Mouse (Mus musculus) hindbrain, postnatal 0 days (tissue): ENCODE data around the gene Nfia. TPM values are rescaled to one million over a fixed set of nuclear protein-coding genes. Genes with fewer than 3 reads are reported as not detected.
A peak's percentile ranks its signal among the peaks of the same experiment; 100 is the strongest.

Experiments used
- ATAC-seq: fragments of 200-750 bp; cut with Nextera tagmentation; 2 replicates; pipeline ENCODE4 v1.8.0; 2017; ENCODE audit warnings: mild to moderate bottlenecking, moderate TSS enrichment, moderate library complexity
- DNase-seq: peaks from one replicate; pipeline ENCODE4 v3.0.0-alpha.2; 2015; ENCODE audit warnings: low spot score
- H3K27ac ChIP-seq: fragments of 300-500 bp; sonication (generic); 2 replicates; pipeline ENCODE4 v1.5.1; 2014; ENCODE audit warnings: mild to moderate bottlenecking
- H3K27me3 ChIP-seq: fragments of 300-500 bp; sonication (generic); 2 replicates; pipeline ENCODE4 v1.6.1; 2014; ENCODE audit warnings: low read length, mixed read lengths; ENCODE audit not compliant: insufficient read depth
- H3K36me3 ChIP-seq: fragments of 300-500 bp; sonication (generic); 2 replicates; pipeline ENCODE4 v1.6.1; 2014; ENCODE audit warnings: low read length, mixed read lengths; ENCODE audit not compliant: insufficient read depth
- H3K4me1 ChIP-seq: fragments of 300-500 bp; sonication (generic); 2 replicates; pipeline ENCODE4 v1.6.1; 2014; ENCODE audit warnings: antibody characterized with exemption, low read length, mixed read lengths; ENCODE audit not compliant: insufficient read depth
- H3K4me2 ChIP-seq: fragments of 300-500 bp; sonication (generic); 2 replicates; pipeline ENCODE4 v1.6.1; 2014; ENCODE audit warnings: low read depth, mild to moderate bottlenecking, low read length, moderate library complexity, mixed read lengths
- H3K4me3 ChIP-seq: fragments of 300-500 bp; sonication (generic); 2 replicates; pipeline ENCODE4 v1.5.1; 2014; ENCODE audit warnings: low read length
- H3K9ac ChIP-seq: fragments of 300-500 bp; sonication (generic); replicated peaks from 2 replicates; pipeline ENCODE4 v1.6.1; 2014; ENCODE audit warnings: mild to moderate bottlenecking, low read length, moderate library complexity, mixed read lengths
- H3K9me3 ChIP-seq: fragments of 300-500 bp; sonication (generic); 2 replicates; pipeline ENCODE4 v1.6.1; 2016; ENCODE audit warnings: low read length, mixed read lengths
- CTCF ChIP-seq: IDR thresholded peaks from 2 replicates; pipeline ENCODE4 v1.5.1; 2016; ENCODE audit warnings: antibody characterized with exemption, control low read depth, low read depth
- WGBS: fragments of 180-500 bp; shearing (Covaris S2); extraction: QIAGEN DNeasy Blood & Tissue Kit; methylation state at CpG from one replicate; pipeline ENCODE4 v1.1.7; 2014; 5-methylcytosine and 5-hydroxymethylcytosine counted together
- polyA plus RNA-seq: library from polyadenylated mRNA; unstranded; fragments of >200 nt; fragmentation: Nextera tagmentation; extraction: Ambion mirVana; gene quantifications from 2 replicates; pipeline ENCODE4 v1.2.1, GENCODE M21; 2015
- total RNA-seq: library from RNA; depleted of rRNA; stranded (reverse); fragments of >200 nt; gene quantifications from 2 replicates; pipeline ENCODE4 v1.2.3, GENCODE M21; 2014

Nfia gene
- total and polyA plus RNA-seq, 2 experiments from 2014 or later: 71.0 to 97.2 TPM

DNA sequence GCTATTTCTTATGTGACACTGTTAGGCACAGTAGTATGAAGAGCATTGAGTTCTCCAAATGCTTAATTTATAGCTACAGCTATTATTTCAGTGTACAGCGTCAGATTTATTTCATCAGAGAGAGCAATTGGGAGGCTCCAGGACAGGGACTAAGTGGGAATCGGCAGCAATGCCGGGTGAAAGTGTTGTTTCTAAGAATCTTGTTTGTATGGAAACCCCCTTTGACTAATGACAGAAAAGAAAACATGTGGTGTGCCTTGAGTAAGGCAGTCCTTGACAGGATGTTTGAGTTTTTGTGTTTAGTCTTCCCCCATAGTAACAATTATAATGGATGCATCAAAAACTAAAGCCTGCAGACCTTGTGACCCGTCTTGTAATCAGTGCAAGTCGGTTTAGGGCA is 204.4 kb downstream of the Nfia start:
- Histone ChIP-seq H3K4me1 (no peaks in the 10 kb centered on the region), H3K9ac (no peak overlapping the region), H3K4me3 (no peak overlapping the region), H3K9me3 (no peaks in the 10 kb centered on the region), H3K27ac (no peak overlapping the region), H3K27me3 (no peaks in the 10 kb centered on the region), H3K36me3 (no peaks in the 10 kb centered on the region), H3K4me2 (no peak overlapping the region)
- DNase-seq (no peak), ATAC-seq (no peak)
- no peak for TF ChIP-seq CTCF
- 69% methylated on average over 5 of the region's 5 CpGs for WGBS

GRCm38 (mm10) chr4:97984361-97984760 is 211.8 kb downstream of the Nfia start:
- H3K4me2 ChIP-seq: no peak overlapping the region
- WGBS: 85% methylated on average over 2 of the region's 2 CpGs

GRCm38 (mm10) chr4:97986056-97986734 is 213.7 kb downstream of the Nfia start:
- H3K27me3 ChIP-seq: no peaks in the 10 kb centered on the region
- 92% methylated on average over 1 of the region's 1 CpGs for WGBS
- no peak overlapping the region for H3K4me3 ChIP-seq
- H3K27ac ChIP-seq: no peak overlapping the region
- no peak overlapping the region for H3K9ac ChIP-seq
- 0 out of 2 replicates have a peak, but pooled peaks cover 4% of the 10 kb centered on the region for H3K4me1 ChIP-seq
- DNase-seq (no peak), ATAC-seq (no peak)
- no peaks in the 10 kb centered on the region for H3K9me3 ChIP-seq
- H3K36me3 ChIP-seq: no peaks in the 10 kb centered on the region
- H3K4me2 ChIP-seq: no peak overlapping the region
- no peak for TF ChIP-seq CTCF

More at GRCm38 (mm10) chr4:97984361-97984760, 211.8 kb downstream of the Nfia start:
- H3K4me1 ChIP-seq: 0 out of 2 replicates have a peak, but pooled peaks cover 4% of the 10 kb centered on the region
- no peak overlapping the region for H3K9ac ChIP-seq
- DNase-seq (no peak), ATAC-seq (no peak)
- H3K36me3 ChIP-seq: no peaks in the 10 kb centered on the region
- no peak for TF ChIP-seq CTCF
- no peak overlapping the region for H3K27ac ChIP-seq
- no peaks in the 10 kb centered on the region for H3K27me3 ChIP-seq
- H3K4me3 ChIP-seq: no peak overlapping the region
- H3K9me3 ChIP-seq: no peaks in the 10 kb centered on the region

- 78% methylated on average over 4 of the region's 4 CpGs for WGBS
- no peaks in the 10 kb centered on the region for H3K9me3 ChIP-seq
- DNase-seq: no peak
- H3K4me1 ChIP-seq: 0 out of 2 replicates have a peak, but pooled peaks cover 4% of the 10 kb centered on the region
- H3K4me3 ChIP-seq: no peak overlapping the region
- no peak for ATAC-seq
- no peaks in the 10 kb centered on the region for H3K27me3 ChIP-seq
- no peak overlapping the region for H3K4me2 ChIP-seq
- no peaks in the 10 kb centered on the region for H3K36me3 ChIP-seq
- no peak for TF ChIP-seq CTCF
- no peak overlapping the region for H3K27ac ChIP-seq
- no peak overlapping the region for H3K9ac ChIP-seq
Measured at GRCm38 (mm10) chr4:97986735-97987075, 214.2 kb downstream of the Nfia start.

DNA sequence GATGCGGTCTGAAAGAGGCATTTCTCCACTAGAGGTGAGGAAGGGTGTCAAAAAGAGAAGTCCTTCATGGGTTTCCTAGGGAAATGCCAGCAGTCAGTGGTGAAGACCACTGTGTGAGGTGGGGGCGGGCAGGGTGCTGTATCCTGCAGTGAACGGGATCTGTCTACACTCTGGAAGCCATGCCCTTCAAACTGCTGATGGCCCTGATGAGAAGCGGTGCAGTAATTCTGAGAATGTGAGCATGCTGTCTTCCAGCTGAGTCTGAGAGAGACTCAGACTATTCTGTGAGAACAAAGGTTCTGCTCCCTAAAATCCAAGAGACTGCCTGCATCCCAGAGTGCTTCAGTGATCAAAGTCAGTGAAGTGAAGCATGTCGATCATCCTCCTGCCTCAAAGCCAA is 216.2 kb downstream of the Nfia start:
- 30% methylated on average over 5 of the region's 5 CpGs for WGBS
- ATAC-seq (no peak), DNase-seq (no peak)
- no peak for TF ChIP-seq CTCF
- Histone ChIP-seq H3K27ac (0 out of 2 replicates have a peak overlapping the region, but pooled peaks have one; percentile 22), H3K36me3 (no peaks in the 10 kb centered on the region), H3K4me1 (0 out of 2 replicates have a peak, but pooled peaks cover 4% of the 10 kb centered on the region), H3K4me2 (no peak overlapping the region), H3K4me3 (no peak overlapping the region), H3K27me3 (no peaks in the 10 kb centered on the region), H3K9me3 (no peaks in the 10 kb centered on the region), H3K9ac (no peak overlapping the region)

DNA sequence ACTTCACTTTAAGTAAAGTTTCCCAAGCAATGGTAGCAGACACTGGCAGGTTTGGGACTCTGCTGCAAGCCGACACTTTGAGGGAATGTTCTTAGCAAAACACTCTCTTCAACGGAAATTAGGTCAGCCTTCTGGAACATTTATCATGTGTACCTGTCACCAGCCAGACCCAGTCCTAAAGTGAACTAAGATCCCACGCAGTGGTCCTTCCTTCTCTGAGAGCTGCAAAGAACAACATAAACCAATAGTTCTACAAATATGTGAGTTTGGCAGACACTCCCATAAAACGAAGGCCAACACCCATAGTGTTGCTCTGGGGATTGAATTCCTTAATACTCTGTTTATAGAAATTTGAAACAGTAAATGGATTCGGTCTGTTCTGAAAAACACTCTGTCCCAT is 217.9 kb downstream of the Nfia start:
- Histone ChIP-seq H3K4me1 (peaks cover 5% of the 10 kb centered on the region; the same call in 1 of the 2 replicates), H3K4me2 (no peak overlapping the region), H3K36me3 (no peaks in the 10 kb centered on the region), H3K4me3 (no peak overlapping the region), H3K9ac (no peak overlapping the region), H3K27me3 (no peaks in the 10 kb centered on the region), H3K27ac (no peak overlapping the region), H3K9me3 (no peaks in the 10 kb centered on the region)
- DNase-seq: no peak
- TF ChIP-seq CTCF: no peak
- 58% methylated on average over 5 of the region's 5 CpGs for WGBS
- no peak for ATAC-seq

- no peak overlapping the region for H3K9ac ChIP-seq
- no peak overlapping the region for H3K4me3 ChIP-seq
- no peak for DNase-seq
- TF ChIP-seq CTCF: no peak
- 74% methylated on average over 11 of the region's 11 CpGs for WGBS
- peaks cover 9% of the 10 kb centered on the region; the same call in 1 of the 2 replicates for H3K4me1 ChIP-seq
- H3K27ac ChIP-seq: no peak overlapping the region
- no peaks in the 10 kb centered on the region for H3K9me3 ChIP-seq
- no peak overlapping the region for H3K4me2 ChIP-seq
- no peak for ATAC-seq
- H3K36me3 ChIP-seq: no peaks in the 10 kb centered on the region
- H3K27me3 ChIP-seq: no peaks in the 10 kb centered on the region
Measured at GRCm38 (mm10) chr4:97991395-97991794, 218.9 kb downstream of the Nfia start.
